ENCODE assay signal across 8 mouse cellular contexts in the genomic region with DNA sequence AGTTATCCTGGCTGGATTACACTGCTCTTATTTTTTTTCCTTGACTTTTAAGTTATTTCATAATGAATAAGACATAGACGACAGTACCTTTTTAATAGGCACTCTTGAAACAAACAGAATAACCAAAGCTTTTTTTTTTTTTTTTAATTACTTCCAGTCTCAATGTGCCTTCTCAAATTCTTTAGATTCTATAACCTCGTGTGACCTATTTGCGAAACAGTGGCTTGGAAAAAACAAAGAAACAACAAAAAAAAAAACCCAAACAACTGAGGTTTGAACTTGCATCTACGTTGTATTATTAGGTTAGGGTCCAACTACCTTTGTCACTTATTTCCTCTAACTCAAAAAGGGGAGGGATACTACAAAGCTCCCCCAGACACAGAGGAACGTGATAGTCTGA. TPM values are rescaled to one million over a fixed set of nuclear protein-coding genes. Genes with fewer than 3 reads are reported as not detected.
A peak's percentile ranks its signal among the peaks of the same experiment; 100 is the strongest.
DNase-seq lines count a peak whose midpoint lies in the region; ATAC-seq and TF ChIP-seq lines count a peak whose summit lies in the region.

No protein-coding gene starts in this region.

- 7% methylated on average over 5 of the region's 5 CpGs for WGBS in kidney, postnatal 0 days
- 9% methylated on average over 5 of the region's 5 CpGs for WGBS in hindbrain, embryonic 16.5 days
- 14% methylated on average over 5 of the region's 5 CpGs for WGBS in midbrain, embryonic 15.5 days

- no peak for TF ChIP-seq CTCF in kidney, postnatal 0 days (IDR thresholded peaks at IDR 0.05; ENCODE audit: low read depth)
- TF ChIP-seq CTCF in cortical plate, adult 2 months (IDR thresholded peaks at IDR 0.05; ENCODE audit: extremely low read depth, insufficient read depth, low read length), result no peak

- no peaks in the 10 kb centered on the region for H3K27me3 ChIP-seq in kidney, postnatal 0 days (ENCODE audit: insufficient read depth, low read length)
- no peaks in the 10 kb centered on the region for H3K27me3 ChIP-seq in hindbrain, embryonic 16.5 days (replicated peaks; ENCODE audit: control insufficient read depth, insufficient read depth, low read length)
- H3K27me3 ChIP-seq in midbrain, embryonic 15.5 days (replicated peaks), result no peaks in the 10 kb centered on the region

- peak overlapping the region; percentile 90 for H3K4me2 ChIP-seq in kidney, postnatal 0 days (ENCODE audit: low read length)
- H3K4me2 ChIP-seq in hindbrain, embryonic 16.5 days (ENCODE audit: low read length), result peak overlapping the region; percentile 83
- peak overlapping the region; percentile 73 for H3K4me2 ChIP-seq in midbrain, embryonic 15.5 days

- no peak for DNase-seq in kidney, postnatal 0 days (ENCODE audit: low spot score)
- no peak for DNase-seq in kidney, postnatal 10 days
- no peak for DNase-seq in left cerebral cortex, postnatal 36 days (ENCODE audit: low spot score in 2 of 2)
- DNase-seq in MN1 (ENCODE audit: low spot score), result no peak

- H3K4me1 ChIP-seq in kidney, postnatal 0 days (replicated peaks; ENCODE audit: insufficient read depth, low read length), result no peaks in the 10 kb centered on the region
- H3K4me1 ChIP-seq in cortical plate, adult 2 months (ENCODE audit: control insufficient read depth, insufficient read depth, low read length), result peaks cover 1% of the 10 kb centered on the region
- peaks cover 18% of the 10 kb centered on the region for H3K4me1 ChIP-seq in hindbrain, embryonic 16.5 days (ENCODE audit: control insufficient read depth, insufficient read depth, low read depth, low read length)
- H3K4me1 ChIP-seq in midbrain, embryonic 15.5 days, result peaks cover 33% of the 10 kb centered on the region

- peak overlapping the region; percentile 97 for H3K4me3 ChIP-seq in kidney, postnatal 0 days (replicated peaks; ENCODE audit: low read depth, low read length)
- peak overlapping the region; percentile 54 for H3K4me3 ChIP-seq in cortical plate, adult 2 months (ENCODE audit: insufficient read depth, low read length)
- H3K4me3 ChIP-seq in hindbrain, embryonic 16.5 days (ENCODE audit: low read length), result peak overlapping the region; percentile 98
- H3K4me3 ChIP-seq in midbrain, embryonic 15.5 days, result peak overlapping the region; percentile 85

- no peak for TF ChIP-seq POLR2A in cortical plate, adult 2 months (IDR thresholded peaks at IDR 0.05; ENCODE audit: extremely low read depth, insufficient read depth, low read length)

- peak overlapping the region; percentile 93; the same call in 1 of the 2 replicates for H3K27ac ChIP-seq in kidney, postnatal 0 days
- H3K27ac ChIP-seq in cortical plate, adult 2 months (ENCODE audit: insufficient read depth, low read length), result no peak overlapping the region
- H3K27ac ChIP-seq in hindbrain, embryonic 16.5 days (ENCODE audit: low read depth, low read length), result peak overlapping the region; percentile 92
- peak overlapping the region; percentile 97 for H3K27ac ChIP-seq in midbrain, embryonic 15.5 days

- no peak for ATAC-seq in kidney, postnatal 0 days (replicated peaks; ENCODE audit: low FRiP score, low read depth)
- ATAC-seq in hindbrain, embryonic 16.5 days, result no peak
- no peak for ATAC-seq in midbrain, embryonic 15.5 days (replicated peaks)
- no peak for ATAC-seq in erythroid progenitor cell, adult 5-6 weeks (replicated peaks; ENCODE audit: low FRiP score, poor library complexity, severe bottlenecking)

- H3K36me3 ChIP-seq in kidney, postnatal 0 days (ENCODE audit: insufficient read depth, low read length), result 0 out of 2 replicates have a peak, but pooled peaks cover 3% of the 10 kb centered on the region
- no peaks in the 10 kb centered on the region for H3K36me3 ChIP-seq in hindbrain, embryonic 16.5 days (ENCODE audit: control insufficient read depth, insufficient read depth, low read length)
- H3K36me3 ChIP-seq in midbrain, embryonic 15.5 days (replicated peaks), result 0 out of 2 replicates have a peak, but pooled peaks cover 4% of the 10 kb centered on the region

- no peaks in the 10 kb centered on the region for H3K9me3 ChIP-seq in kidney, postnatal 0 days (replicated peaks; ENCODE audit: low read length)
- no peaks in the 10 kb centered on the region for H3K9me3 ChIP-seq in hindbrain, embryonic 16.5 days (ENCODE audit: control insufficient read depth, low read length)
- no peaks in the 10 kb centered on the region for H3K9me3 ChIP-seq in midbrain, embryonic 15.5 days

- intact Hi-C loops in left cerebral cortex, postnatal 36 days (cut with DNase I), result no loop called here

- peak overlapping the region; percentile 95 for H3K9ac ChIP-seq in kidney, postnatal 0 days (ENCODE audit: low read depth, low read length)
- peak overlapping the region; percentile 99 for H3K9ac ChIP-seq in hindbrain, embryonic 16.5 days (ENCODE audit: low read depth, low read length)
- H3K9ac ChIP-seq in midbrain, embryonic 15.5 days, result peak overlapping the region; percentile 99

RNA-seq across cellular contexts. Expression of gene Ulk2, which starts 1.2 kb away (rescaled TPM):
- polyA plus RNA-seq in kidney, postnatal 0 days (2015; fragmentation: Nextera tagmentation; extraction: Ambion mirVana), result 9.7 and 10.8 TPM in 2 replicates
- 65.5 and 66.4 TPM in 2 replicates for polyA plus RNA-seq in cortical plate, adult 2 months (2012; rRNA removed)
- 31.1 and 39.5 TPM in 2 replicates for polyA plus RNA-seq in hindbrain, embryonic 16.5 days (2015; fragmentation: Nextera tagmentation; extraction: Ambion mirVana)
- 46.3 and 47.1 TPM in 2 replicates for polyA plus RNA-seq in midbrain, embryonic 15.5 days (2015; fragmentation: Nextera tagmentation; extraction: Ambion mirVana)
- 5.4 and 10.5 TPM in 2 replicates for total RNA-seq in erythroid progenitor cell, adult 5-6 weeks (2015; ENCODE audit: low replicate concordance)
- 8.2 and 9.2 TPM in 2 replicates for total RNA-seq in erythroid progenitor cell, adult 5-6 weeks (2017; ENCODE audit: low replicate concordance)
- 10 to 100 TPM; 82.1 to 82.8 TPM for total RNA-seq in left cerebral cortex, postnatal 36 days (2021)
